Mouse (Mus musculus) liver, embryonic 13.5 days (tissue): ENCODE data around the gene Anxa4. TPM values are rescaled to one million over a fixed set of nuclear protein-coding genes. Genes with fewer than 3 reads are reported as not detected.

Experiments
- ATAC-seq: fragments of 200-750 bp; cut with Nextera tagmentation; 2 replicates; pipeline ENCODE4 v1.8.0; 2017; ENCODE audit warnings: low read depth, mild to moderate bottlenecking, moderate number of reproducible peaks, moderate library complexity
- DNase-seq: peaks from one replicate; pipeline ENCODE4 v3.0.0; 2022
- H3K27ac ChIP-seq: fragments of 300-500 bp; sonication (generic); 2 replicates; pipeline ENCODE4 v1.5.1; 2015; ENCODE audit warnings: moderate library complexity, mild to moderate bottlenecking, inconsistent platforms
- H3K27me3 ChIP-seq: fragments of 300-500 bp; sonication (generic); 2 replicates; pipeline ENCODE4 v1.6.1; 2015; ENCODE audit warnings: mild to moderate bottlenecking, inconsistent platforms
- H3K36me3 ChIP-seq: fragments of 300-500 bp; sonication (generic); 2 replicates; pipeline ENCODE4 v1.6.1; 2015; ENCODE audit warnings: mild to moderate bottlenecking, inconsistent platforms
- H3K4me1 ChIP-seq: fragments of 300-500 bp; sonication (generic); replicated peaks from 2 replicates; pipeline ENCODE4 v1.6.1; 2015; ENCODE audit warnings: inconsistent platforms
- H3K4me2 ChIP-seq: fragments of 300-500 bp; sonication (generic); 2 replicates; pipeline ENCODE4 v1.6.1; 2015; ENCODE audit warnings: inconsistent platforms, mild to moderate bottlenecking, moderate library complexity
- H3K4me3 ChIP-seq: fragments of 300-500 bp; sonication (generic); replicated peaks from 2 replicates; pipeline ENCODE4 v1.5.1; 2015; ENCODE audit warnings: mild to moderate bottlenecking, inconsistent platforms
- H3K9ac ChIP-seq: fragments of 300-500 bp; sonication (generic); 2 replicates; pipeline ENCODE4 v1.6.1; 2015; ENCODE audit warnings: mild to moderate bottlenecking, inconsistent platforms
- H3K9me3 ChIP-seq: fragments of 300-500 bp; sonication (generic); replicated peaks from 2 replicates; pipeline ENCODE4 v1.6.1; 2016; ENCODE audit warnings: inconsistent platforms
- WGBS: fragments of 180-500 bp; shearing (Covaris S2); methylation state at CpG from one replicate; pipeline ENCODE4 v1.1.7; 2015; ENCODE audit not compliant: insufficient replicate concordance; 5-methylcytosine and 5-hydroxymethylcytosine counted together
- polyA plus RNA-seq: library from polyadenylated mRNA; unstranded; fragments of >200 nt; fragmentation: Nextera tagmentation; extraction: Ambion mirVana; gene quantifications from 2 replicates; pipeline ENCODE4 v1.2.1, GENCODE M21; 2015

Gene Anxa4
- polyA plus RNA-seq, 1 experiment from 2014 or later, result 28.1 TPM

GRCm38 (mm10) chr6:86697903-86698302 lies 95.5 kb downstream of the Anxa4 start:
- Histone ChIP-seq H3K4me1 (peaks cover 6% of the 10 kb centered on the region), H3K4me2 (no peak overlapping the region), H3K27me3 (no peaks in the 10 kb centered on the region), H3K27ac (no peak overlapping the region), H3K9ac (no peak overlapping the region), H3K4me3 (no peak overlapping the region), H3K9me3 (no peaks in the 10 kb centered on the region), H3K36me3 (peaks cover 47% of the 10 kb centered on the region)
- no peak for ATAC-seq
- 66% methylated on average over 6 of the region's 6 CpGs for WGBS
- no peak for DNase-seq

- ATAC-seq, result no peak
- WGBS, result 84% methylated on average over 10 of the region's 10 CpGs
- Histone ChIP-seq H3K4me3 (no peak overlapping the region), H3K36me3 (peaks cover 37% of the 10 kb centered on the region), H3K27ac (no peak overlapping the region), H3K9me3 (no peaks in the 10 kb centered on the region), H3K27me3 (no peaks in the 10 kb centered on the region), H3K4me2 (no peak overlapping the region), H3K4me1 (peaks cover 5% of the 10 kb centered on the region), H3K9ac (no peak overlapping the region)
- DNase-seq, result no peak
Measured at GRCm38 (mm10) chr6:86696213-86696612, 97.2 kb downstream of the Anxa4 start.

GRCm38 (mm10) chr6:86694465-86694864 lies 98.9 kb downstream of the Anxa4 start:
- Histone ChIP-seq H3K4me3 (no peak overlapping the region), H3K9ac (no peak overlapping the region), H3K27ac (no peak overlapping the region), H3K4me2 (no peak overlapping the region), H3K9me3 (no peaks in the 10 kb centered on the region), H3K36me3 (peaks cover 30% of the 10 kb centered on the region), H3K27me3 (no peaks in the 10 kb centered on the region), H3K4me1 (peaks cover 8% of the 10 kb centered on the region)
- peak; percentile 43 for DNase-seq
- ATAC-seq, result no peak

GRCm38 (mm10) chr6:86689671-86690070 lies 103.7 kb downstream of the Anxa4 start:
- Histone ChIP-seq H3K4me1 (peaks cover 20% of the 10 kb centered on the region), H3K36me3 (peaks cover 5% of the 10 kb centered on the region), H3K9me3 (no peaks in the 10 kb centered on the region), H3K9ac (no peak overlapping the region), H3K4me3 (no peak overlapping the region), H3K27ac (no peak overlapping the region), H3K27me3 (no peaks in the 10 kb centered on the region), H3K4me2 (no peak overlapping the region)
- no peak for DNase-seq
- peak; percentile 82 for ATAC-seq
- 49% methylated on average over 3 of the region's 3 CpGs for WGBS

- Histone ChIP-seq H3K4me1 (peaks cover 36% of the 10 kb centered on the region), H3K4me3 (no peak overlapping the region), H3K27ac (no peak overlapping the region), H3K4me2 (no peak overlapping the region), H3K27me3 (no peaks in the 10 kb centered on the region), H3K36me3 (peaks cover 15% of the 10 kb centered on the region), H3K9ac (no peak overlapping the region), H3K9me3 (no peaks in the 10 kb centered on the region)
- WGBS, result 55% methylated on average over 1 of the region's 1 CpGs
- DNase-seq (no peak), ATAC-seq (no peak)
Measured at GRCm38 (mm10) chr6:86686971-86687370, 106.4 kb downstream of the Anxa4 start.

Other genes with a start within 250 kb of the Anxa4 start
- gene Asprv1, start 165.4 kb downstream of the Anxa4 start, polyA plus RNA-seq, result 0.25 and 0.29 TPM in 2 replicates
- gene Mxd1, start 124.4 kb downstream of the Anxa4 start, polyA plus RNA-seq, result 32.9 and 38.7 TPM in 2 replicates
- 71.2 and 86.4 TPM in 2 replicates for gene Snrnp27, start 109.1 kb downstream of the Anxa4 start, polyA plus RNA-seq
- gene Gmcl1, start 60.2 kb downstream of the Anxa4 start, polyA plus RNA-seq, result 8.9 and 10.3 TPM in 2 replicates
- gene Aak1, start 55.9 kb upstream of the Anxa4 start, polyA plus RNA-seq, result 3.4 and 4.3 TPM in 2 replicates
- gene Nfu1, start 215.7 kb upstream of the Anxa4 start, polyA plus RNA-seq, result 58.4 and 60.9 TPM in 2 replicates
- gene Gfpt1, start 249.3 kb upstream of the Anxa4 start, polyA plus RNA-seq, result 7.7 and 8.9 TPM in 2 replicates